Mouse (Mus musculus) stomach, embryonic 15.5 days (tissue): ENCODE data around the gene D930020B18Rik. TPM values are rescaled to one million over a fixed set of nuclear protein-coding genes. Genes with fewer than 3 reads are reported as not detected.

Source experiments
- ATAC-seq: fragments of 200-750 bp; cut with Nextera tagmentation; 2 replicates; pipeline ENCODE4 v1.8.0; 2017; ENCODE audit warnings: low read depth, moderate number of reproducible peaks, moderate TSS enrichment; ENCODE audit not compliant: insufficient read depth, low FRiP score
- H3K27ac ChIP-seq: fragments of 300-500 bp; sonication (generic); 2 replicates; pipeline ENCODE4 v1.5.1; 2015; ENCODE audit warnings: mild to moderate bottlenecking, inconsistent platforms
- H3K27me3 ChIP-seq: fragments of 300-500 bp; sonication (generic); replicated peaks from 2 replicates; pipeline ENCODE4 v1.6.1; 2015; ENCODE audit warnings: inconsistent platforms
- H3K36me3 ChIP-seq: fragments of 300-500 bp; sonication (generic); 2 replicates; pipeline ENCODE4 v1.6.1; 2015; ENCODE audit warnings: inconsistent platforms
- H3K4me1 ChIP-seq: fragments of 300-500 bp; sonication (generic); 2 replicates; pipeline ENCODE4 v1.6.1; 2015; ENCODE audit warnings: inconsistent platforms
- H3K4me2 ChIP-seq: fragments of 300-500 bp; sonication (generic); 2 replicates; pipeline ENCODE4 v1.6.1; 2015; ENCODE audit warnings: mild to moderate bottlenecking, inconsistent platforms
- H3K4me3 ChIP-seq: fragments of 300-500 bp; sonication (generic); replicated peaks from 2 replicates; pipeline ENCODE4 v1.5.1; 2015; ENCODE audit warnings: inconsistent platforms
- H3K9ac ChIP-seq: fragments of 300-500 bp; sonication (generic); 2 replicates; pipeline ENCODE4 v1.6.1; 2015; ENCODE audit warnings: inconsistent platforms
- H3K9me3 ChIP-seq: fragments of 300-500 bp; sonication (generic); 2 replicates; pipeline ENCODE4 v1.6.1; 2016; ENCODE audit warnings: inconsistent platforms
- WGBS: fragments of 180-500 bp; shearing (Covaris S2); methylation state at CpG from one replicate; pipeline ENCODE4 v1.1.7; 2015; 5-methylcytosine and 5-hydroxymethylcytosine counted together
- polyA plus RNA-seq: library from polyadenylated mRNA; unstranded; fragments of >200 nt; fragmentation: Nextera tagmentation; extraction: Ambion mirVana; gene quantifications from 2 replicates; pipeline ENCODE4 v1.2.1, GENCODE M21; 2015

Gene D930020B18Rik
- polyA plus RNA-seq, 1 experiment from 2014 or later, result 0.89 TPM

- 88% methylated on average over 4 of the region's 4 CpGs for WGBS
- H3K9ac ChIP-seq, result no peak overlapping the region
- no peak overlapping the region for H3K4me2 ChIP-seq
- no peaks in the 10 kb centered on the region for H3K36me3 ChIP-seq
- no peaks in the 10 kb centered on the region for H3K27me3 ChIP-seq
- H3K4me1 ChIP-seq, result no peaks in the 10 kb centered on the region
- H3K4me3 ChIP-seq, result no peak overlapping the region
- H3K9me3 ChIP-seq, result no peaks in the 10 kb centered on the region
- no peak for ATAC-seq
- H3K27ac ChIP-seq, result no peak overlapping the region
Measured at GRCm38 (mm10) chr10:121686153-121686660, 44.8 kb downstream of the D930020B18Rik start.

GRCm38 (mm10) chr10:121687511-121687910 is 46.1 kb downstream of the D930020B18Rik start:
- Histone ChIP-seq H3K9me3 (no peaks in the 10 kb centered on the region), H3K4me1 (no peaks in the 10 kb centered on the region), H3K4me3 (no peak overlapping the region), H3K4me2 (no peak overlapping the region), H3K9ac (no peak overlapping the region), H3K27me3 (no peaks in the 10 kb centered on the region), H3K36me3 (no peaks in the 10 kb centered on the region), H3K27ac (no peak overlapping the region)
- ATAC-seq, result no peak
- WGBS, result 73% methylated on average over 7 of the region's 7 CpGs

GRCm38 (mm10) chr10:121689591-121690314 is 48.4 kb downstream of the D930020B18Rik start:
- Histone ChIP-seq H3K27me3 (no peaks in the 10 kb centered on the region), H3K36me3 (no peaks in the 10 kb centered on the region), H3K9ac (no peak overlapping the region), H3K4me3 (no peak overlapping the region), H3K4me1 (0 out of 2 replicates have a peak, but pooled peaks cover 3% of the 10 kb centered on the region), H3K27ac (0 out of 2 replicates have a peak overlapping the region, but pooled peaks have one; percentile 42), H3K4me2 (0 out of 2 replicates have a peak overlapping the region, but pooled peaks have one; percentile 21), H3K9me3 (no peaks in the 10 kb centered on the region)
- ATAC-seq, result peak; percentile 71
- 20% methylated on average over 15 of the region's 15 CpGs for WGBS

- Histone ChIP-seq H3K36me3 (no peaks in the 10 kb centered on the region), H3K4me1 (0 out of 2 replicates have a peak, but pooled peaks cover 3% of the 10 kb centered on the region), H3K27ac (no peak overlapping the region), H3K9ac (no peak overlapping the region), H3K4me3 (peak overlapping the region; percentile 21), H3K27me3 (no peaks in the 10 kb centered on the region), H3K4me2 (peak overlapping the region; percentile 36), H3K9me3 (no peaks in the 10 kb centered on the region)
- ATAC-seq, result no peak
- WGBS, result 44% methylated on average over 18 of the region's 18 CpGs
Measured at GRCm38 (mm10) chr10:121692944-121693579, 51.7 kb downstream of the D930020B18Rik start.

GRCm38 (mm10) chr10:121694567-121694966 is 53.2 kb downstream of the D930020B18Rik start:
- Histone ChIP-seq H3K27me3 (no peaks in the 10 kb centered on the region), H3K4me3 (no peak overlapping the region), H3K36me3 (no peaks in the 10 kb centered on the region), H3K4me1 (0 out of 2 replicates have a peak, but pooled peaks cover 3% of the 10 kb centered on the region), H3K9me3 (no peaks in the 10 kb centered on the region), H3K27ac (no peak overlapping the region), H3K9ac (no peak overlapping the region), H3K4me2 (no peak overlapping the region)
- ATAC-seq, result no peak
- WGBS, result 74% methylated on average over 11 of the region's 11 CpGs

- Histone ChIP-seq H3K9ac (no peak overlapping the region), H3K36me3 (no peaks in the 10 kb centered on the region), H3K27ac (no peak overlapping the region), H3K9me3 (no peaks in the 10 kb centered on the region), H3K4me3 (no peak overlapping the region), H3K4me2 (no peak overlapping the region), H3K27me3 (no peaks in the 10 kb centered on the region), H3K4me1 (no peaks in the 10 kb centered on the region)
- 53% methylated on average over 11 of the region's 11 CpGs for WGBS
- no peak for ATAC-seq
Measured at GRCm38 (mm10) chr10:121701296-121702248, 60.2 kb downstream of the D930020B18Rik start.

- no peak overlapping the region for H3K9ac ChIP-seq
- no peak for ATAC-seq
Measured at GRCm38 (mm10) chr10:121703619-121704018, 62.2 kb downstream of the D930020B18Rik start.

GRCm38 (mm10) chr10:121704871-121705270 is 63.5 kb downstream of the D930020B18Rik start:
- Histone ChIP-seq H3K4me2 (no peak overlapping the region), H3K4me3 (no peak overlapping the region), H3K36me3 (no peaks in the 10 kb centered on the region), H3K4me1 (no peaks in the 10 kb centered on the region), H3K27ac (no peak overlapping the region), H3K9ac (no peak overlapping the region), H3K27me3 (no peaks in the 10 kb centered on the region), H3K9me3 (no peaks in the 10 kb centered on the region)
- WGBS, result 87% methylated on average over 6 of the region's 6 CpGs
- no peak for ATAC-seq

More at GRCm38 (mm10) chr10:121703619-121704018, 62.2 kb downstream of the D930020B18Rik start:
- WGBS, result 74% methylated on average over 6 of the region's 6 CpGs
- H3K9me3 ChIP-seq, result no peaks in the 10 kb centered on the region
- no peak overlapping the region for H3K4me3 ChIP-seq
- H3K36me3 ChIP-seq, result no peaks in the 10 kb centered on the region
- H3K4me1 ChIP-seq, result no peaks in the 10 kb centered on the region
- no peak overlapping the region for H3K4me2 ChIP-seq
- no peaks in the 10 kb centered on the region for H3K27me3 ChIP-seq
- H3K27ac ChIP-seq, result no peak overlapping the region

GRCm38 (mm10) chr10:121705399-121706163 is 64.2 kb downstream of the D930020B18Rik start:
- H3K27ac ChIP-seq, result no peak overlapping the region
- H3K36me3 ChIP-seq, result no peaks in the 10 kb centered on the region
- ATAC-seq, result no peak
- 79% methylated on average over 15 of the region's 15 CpGs for WGBS
- H3K4me2 ChIP-seq, result no peak overlapping the region
- no peaks in the 10 kb centered on the region for H3K4me1 ChIP-seq
- no peak overlapping the region for H3K4me3 ChIP-seq
- no peaks in the 10 kb centered on the region for H3K9me3 ChIP-seq
- no peaks in the 10 kb centered on the region for H3K27me3 ChIP-seq
- H3K9ac ChIP-seq, result no peak overlapping the region

- H3K27me3 ChIP-seq, result no peaks in the 10 kb centered on the region
- no peaks in the 10 kb centered on the region for H3K9me3 ChIP-seq
- ATAC-seq, result no peak
- H3K9ac ChIP-seq, result no peak overlapping the region
- H3K4me1 ChIP-seq, result no peaks in the 10 kb centered on the region
- H3K4me3 ChIP-seq, result no peak overlapping the region
- H3K27ac ChIP-seq, result no peak overlapping the region
- no peaks in the 10 kb centered on the region for H3K36me3 ChIP-seq
- H3K4me2 ChIP-seq, result no peak overlapping the region
Measured at GRCm38 (mm10) chr10:121716862-121717261, 75.5 kb downstream of the D930020B18Rik start.
